Mouse (Mus musculus) intestine, embryonic 15.5 days (tissue): Measurements from ENCODE around the gene Mrpl51. TPM values are rescaled to one million over a fixed set of nuclear protein-coding genes. Genes with fewer than 3 reads are reported as not detected.

Experiments
- ATAC-seq: fragments of 200-750 bp; cut with Nextera tagmentation; 2 replicates; pipeline ENCODE4 v1.8.0; 2017; ENCODE audit warnings: moderate TSS enrichment, moderate library complexity
- H3K27ac ChIP-seq: fragments of 300-500 bp; sonication (generic); 2 replicates; pipeline ENCODE4 v1.5.1; 2015; ENCODE audit warnings: mild to moderate bottlenecking, inconsistent platforms
- H3K27me3 ChIP-seq: fragments of 300-500 bp; sonication (generic); replicated peaks from 2 replicates; pipeline ENCODE4 v1.6.1; 2015; ENCODE audit warnings: inconsistent platforms
- H3K36me3 ChIP-seq: fragments of 300-500 bp; sonication (generic); 2 replicates; pipeline ENCODE4 v1.6.1; 2015; ENCODE audit warnings: inconsistent platforms
- H3K4me1 ChIP-seq: fragments of 300-500 bp; sonication (generic); replicated peaks from 2 replicates; pipeline ENCODE4 v1.6.1; 2015; ENCODE audit warnings: inconsistent platforms
- H3K4me2 ChIP-seq: fragments of 300-500 bp; sonication (generic); replicated peaks from 2 replicates; pipeline ENCODE4 v1.6.1; 2015; ENCODE audit warnings: mild to moderate bottlenecking, inconsistent platforms
- H3K4me3 ChIP-seq: fragments of 300-500 bp; sonication (generic); replicated peaks from 2 replicates; pipeline ENCODE4 v1.5.1; 2015; ENCODE audit warnings: inconsistent platforms
- H3K9ac ChIP-seq: fragments of 300-500 bp; sonication (generic); 2 replicates; pipeline ENCODE4 v1.6.1; 2015; ENCODE audit warnings: inconsistent platforms
- H3K9me3 ChIP-seq: fragments of 300-500 bp; sonication (generic); 2 replicates; pipeline ENCODE4 v1.6.1; 2016; ENCODE audit warnings: inconsistent platforms
- WGBS: fragments of 180-500 bp; shearing (Covaris S2); methylation state at CpG from one replicate; pipeline ENCODE4 v1.1.7; 2015; 5-methylcytosine and 5-hydroxymethylcytosine counted together
- polyA plus RNA-seq: library from polyadenylated mRNA; unstranded; fragments of >200 nt; fragmentation: Nextera tagmentation; extraction: Ambion mirVana; gene quantifications from 2 replicates; pipeline ENCODE4 v1.2.1, GENCODE M21; 2015

Mrpl51 gene
- polyA plus RNA-seq, 1 experiment from 2014 or later: 267 TPM

GRCm38 (mm10) chr6:125210436-125210835 lies 18.8 kb downstream of the Mrpl51 start:
- 81% methylated on average over 1 of the region's 1 CpGs for WGBS
- H3K27me3 ChIP-seq: 0 out of 2 replicates have a peak, but pooled peaks cover 3% of the 10 kb centered on the region
- no peak overlapping the region for H3K4me3 ChIP-seq
- ATAC-seq: no peak
- no peaks in the 10 kb centered on the region for H3K4me1 ChIP-seq
- H3K27ac ChIP-seq: no peak overlapping the region
- H3K9me3 ChIP-seq: no peaks in the 10 kb centered on the region
- no peaks in the 10 kb centered on the region for H3K36me3 ChIP-seq
- no peak overlapping the region for H3K9ac ChIP-seq
- no peak overlapping the region for H3K4me2 ChIP-seq

GRCm38 (mm10) chr6:125212621-125213020 lies 21.0 kb downstream of the Mrpl51 start:
- H3K27me3 ChIP-seq: 0 out of 2 replicates have a peak, but pooled peaks cover 3% of the 10 kb centered on the region
- ATAC-seq: no peak
- H3K36me3 ChIP-seq: no peaks in the 10 kb centered on the region
- no peak overlapping the region for H3K9ac ChIP-seq
- no peak overlapping the region for H3K27ac ChIP-seq
- H3K9me3 ChIP-seq: no peaks in the 10 kb centered on the region
- 0 out of 2 replicates have a peak, but pooled peaks cover 3% of the 10 kb centered on the region for H3K4me1 ChIP-seq
- 35% methylated on average over 2 of the region's 2 CpGs for WGBS
- no peak overlapping the region for H3K4me3 ChIP-seq
- H3K4me2 ChIP-seq: no peak overlapping the region

GRCm38 (mm10) chr6:125213129-125213528 lies 21.5 kb downstream of the Mrpl51 start:
- no peak overlapping the region for H3K9ac ChIP-seq
- H3K4me1 ChIP-seq: 0 out of 2 replicates have a peak, but pooled peaks cover 3% of the 10 kb centered on the region
- WGBS: 70% methylated on average over 6 of the region's 6 CpGs
- no peak overlapping the region for H3K27ac ChIP-seq
- H3K36me3 ChIP-seq: no peaks in the 10 kb centered on the region
- no peak for ATAC-seq
- H3K27me3 ChIP-seq: 0 out of 2 replicates have a peak, but pooled peaks cover 3% of the 10 kb centered on the region
- H3K4me2 ChIP-seq: no peak overlapping the region
- no peak overlapping the region for H3K4me3 ChIP-seq
- H3K9me3 ChIP-seq: no peaks in the 10 kb centered on the region

- no peak overlapping the region for H3K4me3 ChIP-seq
- H3K27me3 ChIP-seq: 0 out of 2 replicates have a peak, but pooled peaks cover 3% of the 10 kb centered on the region
- WGBS: 78% methylated on average over 6 of the region's 6 CpGs
- no peak overlapping the region for H3K4me2 ChIP-seq
- no peak overlapping the region for H3K27ac ChIP-seq
- no peak for ATAC-seq
- 0 out of 2 replicates have a peak, but pooled peaks cover 3% of the 10 kb centered on the region for H3K4me1 ChIP-seq
- no peak overlapping the region for H3K9ac ChIP-seq
- H3K9me3 ChIP-seq: no peaks in the 10 kb centered on the region
- no peaks in the 10 kb centered on the region for H3K36me3 ChIP-seq
Measured at GRCm38 (mm10) chr6:125213715-125214114, 22.1 kb downstream of the Mrpl51 start.

DNA sequence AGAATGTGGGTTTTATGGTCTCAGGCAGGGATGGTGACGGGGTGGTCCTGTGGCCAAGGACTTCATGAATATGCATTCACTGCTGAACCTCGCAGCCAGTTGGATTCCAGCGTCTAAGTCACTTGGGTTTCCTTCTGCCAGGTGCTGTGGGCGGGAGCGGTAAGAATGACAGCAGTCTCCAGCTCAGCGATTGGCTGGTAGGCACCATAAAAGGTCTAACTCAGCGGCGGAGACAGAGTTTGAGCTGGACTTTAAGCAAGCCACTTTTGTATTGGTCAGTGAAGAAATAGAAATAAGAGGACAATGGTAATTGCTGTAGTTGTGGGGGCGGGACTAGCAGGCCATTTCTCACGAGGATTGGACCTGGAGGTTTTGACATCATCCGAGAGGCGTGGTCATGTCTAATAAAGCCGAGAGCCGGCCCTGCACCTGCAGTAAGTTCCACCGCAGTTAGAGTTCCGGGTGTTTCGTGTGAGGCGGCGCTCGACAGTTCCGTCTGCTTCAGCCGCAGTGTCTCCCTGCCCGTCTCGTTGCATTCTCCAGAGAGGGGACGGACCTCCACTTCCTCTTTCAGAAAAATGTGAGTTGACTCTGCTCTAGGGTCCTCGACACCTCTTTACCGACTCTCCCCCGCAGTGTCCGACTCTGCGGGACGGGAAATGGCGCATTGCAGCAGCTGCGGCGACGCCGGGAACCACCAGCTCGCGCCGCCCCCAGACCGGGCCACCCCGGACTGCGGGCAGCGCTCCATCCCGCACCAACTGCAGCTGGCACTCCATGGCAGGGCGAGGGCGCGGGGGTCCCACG lies 23.8 kb downstream of the Mrpl51 start, which contains the start of gene Vamp1:
TSS of gene Vamp1 (plus strand) at position 404 of the 807 bp plus-strand sequence.
- Histone ChIP-seq H3K4me3 (peak within 1 kb of the TSS; percentile 73), H3K27me3 (0 out of 2 replicates have a peak, but pooled peaks cover 3% of the 10 kb centered on the region), H3K9ac (peak within 1 kb of the TSS; percentile 79), H3K9me3 (no peaks in the 10 kb centered on the region), H3K4me2 (peak within 1 kb of the TSS; percentile 92), H3K27ac (peak within 1 kb of the TSS; percentile 71), H3K36me3 (no peaks in the 10 kb centered on the region), H3K4me1 (0 out of 2 replicates have a peak, but pooled peaks cover 3% of the 10 kb centered on the region)
- under 1% methylated on average over 48 of the region's 48 CpGs for WGBS
- peak; percentile 99 for ATAC-seq

DNA sequence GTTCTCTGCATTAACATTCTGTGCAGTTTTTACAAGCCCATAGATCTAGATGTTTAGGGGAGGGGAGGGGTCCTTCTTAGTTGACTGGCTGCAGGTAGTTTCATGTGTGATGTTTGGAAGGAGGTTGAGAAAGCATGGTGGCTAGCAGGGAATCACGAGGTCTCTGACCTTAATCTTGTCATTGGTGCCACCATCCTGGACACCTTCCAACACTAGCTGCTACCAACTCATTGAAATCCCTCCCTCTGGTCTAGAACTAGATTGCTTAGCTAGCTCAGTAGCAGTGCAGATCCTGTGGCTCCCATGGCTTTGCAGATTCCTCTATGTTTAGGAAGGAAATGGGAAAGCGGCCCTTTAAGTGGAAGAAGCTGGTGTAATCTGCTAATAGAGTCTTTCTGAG lies 25.3 kb downstream of the Mrpl51 start:
- Histone ChIP-seq H3K9me3 (no peaks in the 10 kb centered on the region), H3K36me3 (no peaks in the 10 kb centered on the region), H3K4me3 (no peak overlapping the region), H3K4me2 (no peak overlapping the region), H3K9ac (no peak overlapping the region), H3K27me3 (0 out of 2 replicates have a peak, but pooled peaks cover 3% of the 10 kb centered on the region), H3K4me1 (0 out of 2 replicates have a peak, but pooled peaks cover 3% of the 10 kb centered on the region), H3K27ac (no peak overlapping the region)
- no peak for ATAC-seq
- 80% methylated on average over 2 of the region's 2 CpGs for WGBS

DNA sequence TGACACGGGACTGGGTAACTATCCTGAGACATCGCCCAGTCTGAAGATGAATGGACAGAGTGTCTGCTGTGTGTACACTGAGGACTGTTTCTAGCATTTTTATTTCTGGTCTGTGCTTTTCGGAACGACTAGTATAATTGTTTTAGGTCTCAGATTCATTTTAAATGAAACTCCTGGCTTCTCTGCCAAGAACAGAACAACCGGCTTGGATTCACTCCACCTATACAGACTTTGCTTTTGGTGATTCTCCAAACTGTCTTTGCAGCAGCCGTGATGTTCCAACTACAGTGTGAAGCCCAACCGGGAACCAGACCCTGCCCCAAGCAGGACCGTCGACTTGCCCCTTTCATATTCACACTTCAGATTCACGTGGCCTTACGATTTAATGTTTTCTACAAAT lies 26.3 kb downstream of the Mrpl51 start:
- H3K36me3 ChIP-seq: no peaks in the 10 kb centered on the region
- no peak for ATAC-seq
- no peaks in the 10 kb centered on the region for H3K9me3 ChIP-seq
- 86% methylated on average over 11 of the region's 11 CpGs for WGBS
- no peak overlapping the region for H3K4me2 ChIP-seq
- H3K4me1 ChIP-seq: 0 out of 2 replicates have a peak, but pooled peaks cover 3% of the 10 kb centered on the region
- 0 out of 2 replicates have a peak, but pooled peaks cover 3% of the 10 kb centered on the region for H3K27me3 ChIP-seq
- no peak overlapping the region for H3K9ac ChIP-seq
- no peak overlapping the region for H3K27ac ChIP-seq
- H3K4me3 ChIP-seq: no peak overlapping the region

- no peak overlapping the region for H3K27ac ChIP-seq
- H3K4me2 ChIP-seq: no peak overlapping the region
- no peak for ATAC-seq
- H3K4me3 ChIP-seq: no peak overlapping the region
- 73% methylated on average over 4 of the region's 4 CpGs for WGBS
- no peak overlapping the region for H3K9ac ChIP-seq
- H3K36me3 ChIP-seq: no peaks in the 10 kb centered on the region
- H3K27me3 ChIP-seq: no peaks in the 10 kb centered on the region
- H3K9me3 ChIP-seq: no peaks in the 10 kb centered on the region
- 0 out of 2 replicates have a peak, but pooled peaks cover 3% of the 10 kb centered on the region for H3K4me1 ChIP-seq
Measured at GRCm38 (mm10) chr6:125218963-125219362, 27.4 kb downstream of the Mrpl51 start.

- Histone ChIP-seq H3K36me3 (no peaks in the 10 kb centered on the region), H3K9me3 (no peaks in the 10 kb centered on the region), H3K4me1 (0 out of 2 replicates have a peak, but pooled peaks cover 3% of the 10 kb centered on the region), H3K4me2 (no peak overlapping the region), H3K4me3 (no peak overlapping the region), H3K27ac (no peak overlapping the region), H3K9ac (no peak overlapping the region), H3K27me3 (no peaks in the 10 kb centered on the region)
- ATAC-seq: no peak
- WGBS: 92% methylated on average over 20 of the region's 20 CpGs
Measured at GRCm38 (mm10) chr6:125221115-125221745, 29.6 kb downstream of the Mrpl51 start.

DNA sequence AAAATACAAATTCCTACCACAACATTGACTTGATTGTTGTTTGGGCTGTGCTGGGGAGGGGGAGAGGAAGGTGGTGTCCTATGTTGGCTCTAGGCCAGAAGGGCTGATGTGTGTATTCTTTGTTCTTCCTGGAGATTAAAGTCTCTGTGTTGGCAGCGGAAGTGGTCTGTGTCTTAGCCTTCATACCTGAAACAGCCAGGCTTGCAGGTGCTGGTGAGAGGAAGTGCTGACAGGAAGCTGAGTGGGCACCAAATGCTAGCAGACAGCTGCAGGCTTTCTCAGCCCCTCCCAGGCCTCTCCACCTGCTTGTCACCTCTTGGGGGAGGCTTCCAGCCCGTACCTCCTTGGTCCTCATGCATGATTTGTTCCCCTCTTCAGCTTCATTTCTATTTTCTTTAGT lies 30.5 kb downstream of the Mrpl51 start:
- no peaks in the 10 kb centered on the region for H3K9me3 ChIP-seq
- H3K4me1 ChIP-seq: no peaks in the 10 kb centered on the region
- H3K36me3 ChIP-seq: no peaks in the 10 kb centered on the region
- H3K27ac ChIP-seq: no peak overlapping the region
- no peak for ATAC-seq
- WGBS: 62% methylated on average over 2 of the region's 2 CpGs
- H3K4me3 ChIP-seq: no peak overlapping the region
- no peak overlapping the region for H3K4me2 ChIP-seq
- no peak overlapping the region for H3K9ac ChIP-seq
- no peaks in the 10 kb centered on the region for H3K27me3 ChIP-seq

GRCm38 (mm10) chr6:125222577-125222976 lies 31.0 kb downstream of the Mrpl51 start:
- Histone ChIP-seq H3K9ac (no peak overlapping the region), H3K27ac (no peak overlapping the region), H3K36me3 (no peaks in the 10 kb centered on the region), H3K4me1 (no peaks in the 10 kb centered on the region), H3K27me3 (no peaks in the 10 kb centered on the region), H3K9me3 (no peaks in the 10 kb centered on the region), H3K4me3 (no peak overlapping the region), H3K4me2 (no peak overlapping the region)
- ATAC-seq: no peak
- WGBS: 71% methylated on average over 3 of the region's 3 CpGs

- H3K27ac ChIP-seq: no peak overlapping the region
- H3K9me3 ChIP-seq: no peaks in the 10 kb centered on the region
- H3K4me2 ChIP-seq: no peak overlapping the region
- no peaks in the 10 kb centered on the region for H3K36me3 ChIP-seq
- H3K9ac ChIP-seq: no peak overlapping the region
- H3K27me3 ChIP-seq: no peaks in the 10 kb centered on the region
- H3K4me3 ChIP-seq: no peak overlapping the region
- 0 out of 2 replicates have a peak, but pooled peaks cover 3% of the 10 kb centered on the region for H3K4me1 ChIP-seq
- WGBS: 82% methylated on average over 5 of the region's 5 CpGs
- ATAC-seq: no peak
Measured at GRCm38 (mm10) chr6:125225518-125226115, 34.0 kb downstream of the Mrpl51 start.
